Mouse (Mus musculus): ENCODE measurements around the gene Nrtn. TPM values are rescaled to one million over a fixed set of nuclear protein-coding genes. Genes with fewer than 3 reads are reported as not detected.

The Nrtn gene
- polyA plus RNA-seq, 1 experiment from 2014 or later, result 11.8 TPM

- Histone ChIP-seq H3K27ac (no peak overlapping the region), H3K36me3 (ENCODE audit: insufficient read depth, low read length) (peaks cover 89% of the 10 kb centered on the region), H3K9ac (ENCODE audit: low read depth, low read length) (no peak overlapping the region), H3K4me2 (ENCODE audit: low read length) (no peak overlapping the region), H3K4me1 (replicated peaks; ENCODE audit: insufficient read depth, low read length) (no peaks in the 10 kb centered on the region), H3K4me3 (replicated peaks; ENCODE audit: low read depth, low read length) (no peak overlapping the region), H3K27me3 (ENCODE audit: insufficient read depth, low read length) (no peaks in the 10 kb centered on the region), H3K9me3 (replicated peaks; ENCODE audit: low read length) (no peaks in the 10 kb centered on the region)
- 65% methylated on average over 4 of the region's 4 CpGs for WGBS
- no peak for ATAC-seq (replicated peaks; ENCODE audit: low FRiP score, low read depth)
- no peak for DNase-seq (ENCODE audit: low spot score)
- no peak for TF ChIP-seq CTCF (IDR thresholded peaks at IDR 0.05; ENCODE audit: low read depth)
These were observed 54.3 kb downstream of the Nrtn start for GRCm38 (mm10) chr17:56703038-56703437.

Other genes with a start within 250 kb of the Nrtn start
- gene Znrf4, start 245.1 kb downstream of the Nrtn start, polyA plus RNA-seq (2015; fragmentation: Nextera tagmentation; extraction: Ambion mirVana), result not detected in 2 replicates
- 0.93 and 1.1 TPM in 2 replicates for gene Gm20219, start 203.1 kb downstream of the Nrtn start, polyA plus RNA-seq (2015; fragmentation: Nextera tagmentation; extraction: Ambion mirVana)
- gene Safb2, start 172.9 kb downstream of the Nrtn start, polyA plus RNA-seq (2015; fragmentation: Nextera tagmentation; extraction: Ambion mirVana), result 35.7 and 43.4 TPM in 2 replicates
- 61.0 and 65.9 TPM in 2 replicates for gene Safb, start 172.7 kb downstream of the Nrtn start, polyA plus RNA-seq (2015; fragmentation: Nextera tagmentation; extraction: Ambion mirVana)
- gene 2410015M20Rik, start 147.8 kb downstream of the Nrtn start, polyA plus RNA-seq (2015; fragmentation: Nextera tagmentation; extraction: Ambion mirVana), result 395 and 467 TPM in 2 replicates
- 2,445 and 2,952 TPM in 2 replicates for gene Rpl36, start 144.1 kb downstream of the Nrtn start, polyA plus RNA-seq (2015; fragmentation: Nextera tagmentation; extraction: Ambion mirVana)
- 45.4 and 46.8 TPM in 2 replicates for gene Lonp1, start 130.6 kb downstream of the Nrtn start, polyA plus RNA-seq (2015; fragmentation: Nextera tagmentation; extraction: Ambion mirVana)
- 0.78 and 1.0 TPM in 2 replicates for gene Catsperd, start 129.4 kb downstream of the Nrtn start, polyA plus RNA-seq (2015; fragmentation: Nextera tagmentation; extraction: Ambion mirVana)
- gene Ranbp3, start 84.2 kb downstream of the Nrtn start, polyA plus RNA-seq (2015; fragmentation: Nextera tagmentation; extraction: Ambion mirVana), result 57.4 and 58.8 TPM in 2 replicates
- 683 and 742 TPM in 2 replicates for gene Ndufa11, start 39.8 kb downstream of the Nrtn start, polyA plus RNA-seq (2015; fragmentation: Nextera tagmentation; extraction: Ambion mirVana)
- 24.4 and 27.4 TPM in 2 replicates for gene Vmac, start 39.5 kb downstream of the Nrtn start, polyA plus RNA-seq (2015; fragmentation: Nextera tagmentation; extraction: Ambion mirVana)
- gene Dus3l, start 7.2 kb upstream of the Nrtn start, polyA plus RNA-seq (2015; fragmentation: Nextera tagmentation; extraction: Ambion mirVana), result 37.3 and 38.8 TPM in 2 replicates
- 0.59 and 0.71 TPM in 2 replicates for gene Prr22, start 12.7 kb upstream of the Nrtn start, polyA plus RNA-seq (2015; fragmentation: Nextera tagmentation; extraction: Ambion mirVana)
- 1.6 and 2.1 TPM in 2 replicates for gene Rfx2, start 73.5 kb upstream of the Nrtn start, polyA plus RNA-seq (2015; fragmentation: Nextera tagmentation; extraction: Ambion mirVana)
- not detected in 2 replicates for gene Acsbg2, start 116.9 kb upstream of the Nrtn start, polyA plus RNA-seq (2015; fragmentation: Nextera tagmentation; extraction: Ambion mirVana)
- 0.11 and 0.13 TPM in 2 replicates for gene 1700061G19Rik, start 117.9 kb upstream of the Nrtn start, polyA plus RNA-seq (2015; fragmentation: Nextera tagmentation; extraction: Ambion mirVana)
- gene Mllt1, start 177.9 kb upstream of the Nrtn start, polyA plus RNA-seq (2015; fragmentation: Nextera tagmentation; extraction: Ambion mirVana), result 27.4 and 29.1 TPM in 2 replicates
- gene Acer1, start 224.6 kb upstream of the Nrtn start, polyA plus RNA-seq (2015; fragmentation: Nextera tagmentation; extraction: Ambion mirVana), result not detected in 2 replicates
- 145 and 149 TPM in 2 replicates for gene Clpp, start 232.8 kb upstream of the Nrtn start, polyA plus RNA-seq (2015; fragmentation: Nextera tagmentation; extraction: Ambion mirVana)
- gene Alkbh7, start 239.8 kb upstream of the Nrtn start, polyA plus RNA-seq (2015; fragmentation: Nextera tagmentation; extraction: Ambion mirVana), result 61.2 and 65.7 TPM in 2 replicates
- 0.55 TPM in 1 of 2 replicates, not detected in the other for gene Pspn, start 242.5 kb upstream of the Nrtn start, polyA plus RNA-seq (2015; fragmentation: Nextera tagmentation; extraction: Ambion mirVana)